Mouse (Mus musculus): ENCODE data around the gene Gm37240.

- TF ChIP-seq ZC3H11A (IDR thresholded peaks at IDR 0.05; ENCODE audit: borderline replicate concordance, low read depth, low read length) (no peak), MAFK (IDR thresholded peaks at IDR 0.05; ENCODE audit: insufficient read depth, low read depth, low read length) (no peak)
Observed at GRCm38 (mm10) chr3:84715073-84715768, 1172.1 kb downstream of the Gm37240 start.

All from ES-E14 (cell line).